Mouse (Mus musculus): Measurements from ENCODE around the gene Kdm3a. TPM values are rescaled to one million over a fixed set of nuclear protein-coding genes. Genes with fewer than 3 reads are reported as not detected.

Kdm3a gene
- 8.4 and 14.3 TPM in 2 replicates for polyA plus RNA-seq (2012; rRNA removed)

- WGBS, result under 1% methylated on average over 63 of the region's 63 CpGs
- peak; percentile 95 for DNase-seq (ENCODE audit: low read depth, low spot score)
These were observed at the start of gene Kdm3a for GRCm38 (mm10) chr6:71632829-71633662. Gene Kdm3a, minus strand, starts transcription at chr6:71632990.

- no peak for DNase-seq (ENCODE audit: low read depth, low spot score)
- 66% methylated on average over 7 of the region's 7 CpGs for WGBS
These were observed 46.1 kb upstream of the Kdm3a start for GRCm38 (mm10) chr6:71678891-71679290.

GRCm38 (mm10) chr6:71673166-71673565 lies 40.4 kb upstream of the Kdm3a start:
- no peak for DNase-seq (ENCODE audit: low read depth, low spot score)
- WGBS, result 49% methylated on average over 2 of the region's 2 CpGs

DNA sequence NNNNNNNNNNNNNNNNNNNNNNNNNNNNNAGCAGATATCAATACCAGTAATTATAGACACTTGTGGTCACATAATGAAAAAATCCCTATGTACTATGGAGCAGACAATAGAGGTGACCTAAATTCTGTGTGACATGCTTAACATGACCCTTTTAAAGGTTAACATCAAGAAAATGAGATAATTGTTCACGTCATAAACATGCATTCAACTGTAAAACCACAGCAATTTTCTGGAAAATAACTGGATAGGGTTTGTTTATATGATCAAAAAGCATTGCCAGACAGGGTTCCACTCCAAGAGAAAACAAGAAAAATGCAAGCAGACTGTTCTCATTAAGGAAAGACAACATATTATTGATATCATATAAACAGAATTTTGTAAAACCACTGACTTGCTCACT lies 31.7 kb upstream of the Kdm3a start:
- 63% methylated on average over 1 of the region's 1 CpGs for WGBS
- DNase-seq (ENCODE audit: low read depth, low spot score), result no peak

- DNase-seq (ENCODE audit: low read depth, low spot score), result no peak
- WGBS, result 17% methylated on average over 2 of the region's 2 CpGs
These were observed 25.5 kb upstream of the Kdm3a start for GRCm38 (mm10) chr6:71658290-71658689.

- no peak for DNase-seq (ENCODE audit: low read depth, low spot score)
- 13% methylated on average over 3 of the region's 3 CpGs for WGBS
These were observed 23.0 kb upstream of the Kdm3a start for GRCm38 (mm10) chr6:71655835-71656234.

DNA sequence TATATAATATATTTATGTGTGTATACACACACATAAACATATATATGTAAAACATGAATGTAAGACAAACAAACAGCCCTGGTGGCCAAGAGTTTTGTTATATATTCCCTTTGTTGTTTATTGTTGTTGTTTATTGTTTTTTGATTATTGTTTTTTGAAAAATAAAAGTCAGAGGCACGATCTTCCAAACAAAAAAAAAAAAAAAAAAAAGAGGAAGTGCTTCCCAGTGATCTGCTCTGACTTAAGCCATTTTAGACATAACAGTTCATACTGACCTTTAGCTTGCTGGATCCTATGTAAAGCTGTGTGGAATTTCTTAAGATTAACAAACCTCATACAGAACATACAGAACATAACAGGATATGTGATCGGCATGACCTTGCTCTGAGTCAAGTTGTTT lies 19.1 kb upstream of the Kdm3a start:
- DNase-seq (ENCODE audit: low read depth, low spot score), result no peak
- WGBS, result 75% methylated on average over 2 of the region's 2 CpGs

GRCm38 (mm10) chr6:71632486-71632828 lies 333 bp downstream of the Kdm3a start:
- 2% methylated on average over 41 of the region's 41 CpGs for WGBS

GRCm38 (mm10) chr6:71631706-71632461 lies 906 bp downstream of the Kdm3a start:
- WGBS, result 3% methylated on average over 42 of the region's 42 CpGs
- no peak for DNase-seq (ENCODE audit: low read depth, low spot score)

More at GRCm38 (mm10) chr6:71632486-71632828, 333 bp downstream of the Kdm3a start:
- no peak for DNase-seq (ENCODE audit: low read depth, low spot score)

GRCm38 (mm10) chr6:71631196-71631595 lies 1.6 kb downstream of the Kdm3a start:
- no peak for DNase-seq (ENCODE audit: low read depth, low spot score)
- WGBS, result 4% methylated on average over 2 of the region's 2 CpGs

DNA sequence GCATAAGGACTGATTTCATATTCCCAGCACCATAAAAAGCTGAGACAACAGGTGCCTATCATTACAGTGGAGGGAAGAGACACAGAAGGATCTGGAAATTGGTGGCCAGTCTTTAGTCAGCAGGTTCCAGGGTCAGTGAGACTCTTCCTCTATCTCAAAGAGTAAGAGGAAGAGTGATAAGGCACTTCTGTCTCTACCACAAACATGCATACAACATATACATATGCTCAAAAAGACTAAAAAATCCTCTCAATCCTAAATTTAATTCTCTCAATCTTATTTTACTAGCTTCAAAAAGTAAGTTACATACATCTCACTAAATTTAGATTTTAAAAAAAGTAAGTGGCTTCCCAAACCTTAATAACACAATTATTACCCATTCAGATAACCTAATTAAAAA lies 5.5 kb downstream of the Kdm3a start:
- DNase-seq (ENCODE audit: low read depth, low spot score), result no peak

- no peak for DNase-seq (ENCODE audit: low read depth, low spot score)
- WGBS, result 88% methylated on average over 2 of the region's 2 CpGs
These were observed 6.8 kb downstream of the Kdm3a start for GRCm38 (mm10) chr6:71625984-71626383.

DNA sequence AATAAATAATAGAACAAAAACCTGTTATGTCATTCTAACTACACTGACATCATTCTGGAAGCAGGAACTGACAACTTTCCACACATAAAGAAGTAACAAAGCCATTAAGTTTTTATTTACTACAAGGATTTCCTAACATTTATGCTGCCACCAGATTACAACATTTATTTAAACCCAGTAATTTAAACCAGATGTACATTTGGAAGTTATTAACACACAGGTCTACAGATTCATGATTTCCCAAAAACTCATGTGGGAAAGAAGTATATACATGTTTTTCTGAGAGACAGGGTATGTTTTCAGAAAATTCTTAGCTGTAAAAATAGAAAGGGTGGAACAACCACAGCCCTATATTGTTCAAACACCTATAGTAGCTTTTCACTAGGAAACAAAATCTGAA lies 8.1 kb downstream of the Kdm3a start:
- no peak for DNase-seq (ENCODE audit: low read depth, low spot score)

GRCm38 (mm10) chr6:71621981-71622380 lies 10.8 kb downstream of the Kdm3a start:
- no peak for DNase-seq (ENCODE audit: low read depth, low spot score)
- WGBS, result 32% methylated on average over 5 of the region's 5 CpGs

GRCm38 (mm10) chr6:71621551-71621950 lies 11.2 kb downstream of the Kdm3a start:
- WGBS, result 38% methylated on average over 5 of the region's 5 CpGs
- no peak for DNase-seq (ENCODE audit: low read depth, low spot score)

GRCm38 (mm10) chr6:71616959-71617358 lies 15.8 kb downstream of the Kdm3a start:
- WGBS, result 64% methylated on average over 5 of the region's 5 CpGs
- DNase-seq (ENCODE audit: low read depth, low spot score), result no peak

DNA sequence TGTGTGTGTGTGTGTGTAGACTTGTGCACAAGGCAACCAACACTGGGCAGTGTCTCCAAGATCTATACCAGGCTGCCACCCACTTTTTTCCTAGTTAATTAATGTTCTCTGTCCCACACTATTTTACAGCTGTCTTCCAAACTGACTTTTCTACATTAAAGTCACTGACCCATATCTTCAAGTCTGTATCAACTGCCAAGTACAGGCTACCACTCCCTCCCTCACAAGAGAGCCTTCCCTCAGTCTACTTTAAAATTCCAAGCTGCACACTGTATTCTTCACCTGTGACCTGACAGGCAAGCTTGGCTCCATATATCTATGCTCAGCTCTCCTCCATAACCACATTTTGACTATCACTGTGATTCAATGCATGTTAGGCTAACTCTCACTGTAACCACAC lies 19.6 kb downstream of the Kdm3a start:
- DNase-seq (ENCODE audit: low read depth, low spot score), result no peak

DNA sequence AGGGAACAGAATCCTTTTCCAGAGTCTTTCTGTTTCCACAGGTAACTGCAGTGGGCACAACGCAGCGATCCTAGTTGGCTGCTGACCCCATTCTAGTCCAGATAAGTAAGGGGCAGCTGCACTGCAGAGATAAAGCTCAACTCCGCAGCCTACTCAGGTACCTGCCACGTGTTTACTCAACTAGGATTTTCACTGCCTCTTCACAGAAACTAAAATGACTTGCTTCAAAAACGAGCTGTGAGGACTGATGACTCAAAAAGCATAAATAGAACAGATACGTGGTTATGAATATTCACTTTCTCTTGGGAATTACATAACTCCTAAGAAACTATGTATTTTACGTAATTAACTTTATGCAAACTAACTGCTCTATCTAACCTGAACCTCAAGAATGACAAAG lies 22.8 kb downstream of the Kdm3a start:
- 88% methylated on average over 7 of the region's 7 CpGs for WGBS
- no peak for DNase-seq (ENCODE audit: low read depth, low spot score)

DNA sequence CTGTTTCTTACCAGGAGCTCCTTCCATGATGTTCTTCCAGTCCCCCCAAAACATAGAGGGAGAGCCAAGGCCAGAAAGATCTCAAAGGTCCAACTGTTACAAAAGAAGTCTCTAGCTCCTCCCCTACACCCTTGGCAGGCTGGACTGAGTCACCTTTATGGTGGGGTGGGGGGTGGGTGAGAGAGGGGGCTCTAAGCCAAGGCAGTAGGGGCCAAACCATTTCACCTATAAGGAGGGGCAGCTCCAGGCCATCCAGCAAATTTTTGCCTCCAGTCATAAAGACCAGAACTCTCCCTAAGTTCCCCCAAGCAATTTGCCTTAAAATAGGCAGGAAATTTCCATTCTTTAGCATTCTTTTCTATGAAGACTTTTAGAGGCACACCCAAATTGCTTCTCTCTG lies 23.8 kb downstream of the Kdm3a start:
- DNase-seq (ENCODE audit: low read depth, low spot score), result no peak

DNA sequence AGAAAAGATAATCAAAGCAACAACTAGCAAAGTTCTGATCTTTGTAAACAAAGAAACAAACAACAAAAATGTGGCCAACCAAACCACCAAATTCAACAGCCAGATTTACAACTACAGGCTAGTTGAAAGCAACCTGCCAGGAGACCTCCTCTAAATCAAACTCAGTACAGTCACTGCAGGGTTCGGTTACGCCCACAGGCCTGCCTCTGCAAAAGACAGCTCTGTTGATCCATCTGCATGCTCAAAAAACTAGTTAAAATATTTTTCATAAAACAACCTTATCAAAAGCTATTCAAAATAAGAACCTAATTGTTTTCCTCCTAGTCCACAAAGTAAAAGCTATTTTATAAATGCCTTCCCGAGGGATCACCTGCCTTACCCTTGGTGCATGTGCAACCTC lies 25.0 kb downstream of the Kdm3a start:
- DNase-seq (ENCODE audit: low read depth, low spot score), result no peak
- 84% methylated on average over 3 of the region's 3 CpGs for WGBS

GRCm38 (mm10) chr6:71590154-71590553 lies 42.6 kb downstream of the Kdm3a start:
- DNase-seq (ENCODE audit: low read depth, low spot score), result no peak
- WGBS, result 96% methylated on average over 4 of the region's 4 CpGs
